Mouse (Mus musculus): Measurements from ENCODE around the gene Cfap43. TPM values are rescaled to one million over a fixed set of nuclear protein-coding genes. Genes with fewer than 3 reads are reported as not detected.
A peak's percentile ranks its signal among the peaks of the same experiment; 100 is the strongest.

Cfap43 gene
- polyA plus RNA-seq, 1 experiment from 2014 or later = 0.10 TPM

DNA sequence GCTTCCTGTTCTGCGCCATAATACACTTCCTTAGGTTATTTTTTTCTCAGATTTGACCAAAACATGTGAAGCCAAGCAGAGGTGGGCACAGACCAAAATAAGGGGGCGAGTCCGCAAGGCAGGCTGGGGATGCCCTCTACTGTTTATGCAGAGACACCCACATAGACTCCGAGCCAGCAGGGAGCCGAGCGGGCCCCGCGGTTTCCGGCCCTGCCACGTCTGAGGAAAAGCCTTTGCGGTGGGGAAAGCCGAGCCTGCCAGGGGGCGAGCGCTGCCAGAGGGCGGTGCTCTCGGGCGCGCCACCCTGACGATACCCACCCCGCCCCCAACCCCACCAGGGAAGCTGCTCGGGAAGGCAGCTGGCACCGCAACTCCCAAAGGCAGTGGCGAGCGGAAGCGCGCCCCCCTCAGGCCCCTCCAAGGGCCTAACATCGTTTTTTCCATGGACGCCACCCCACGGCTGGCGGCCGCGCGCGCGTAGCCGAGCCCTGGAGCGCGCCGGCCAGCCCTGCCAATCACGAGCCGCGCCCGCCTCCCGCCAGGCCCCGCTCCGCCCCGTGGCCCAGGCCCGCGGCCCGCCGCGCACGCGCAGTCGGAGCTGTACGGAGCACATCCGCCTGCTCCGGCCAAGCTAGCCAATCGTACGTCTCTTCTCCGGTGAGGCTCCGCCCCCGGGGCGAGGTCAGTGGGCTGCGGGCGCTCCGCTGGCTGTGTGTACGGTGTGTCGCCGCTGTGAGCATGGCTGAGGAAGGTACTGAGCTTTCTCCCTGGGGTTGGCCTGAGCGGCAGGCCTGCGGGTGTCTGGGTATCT is 187.8 kb downstream of the Cfap43 start, which contains the start of gene Sfr1:
Gene Sfr1, plus strand, starts transcription at position 612 of the 811 bp plus-strand sequence.
- Histone ChIP-seq H3K27ac (ENCODE audit: poor library complexity, severe bottlenecking) (peak within 1 kb of the TSS; percentile 98), H3K9me3 (replicated peaks) (no peaks in the 10 kb centered on the region), H3K4me2 (peak within 1 kb of the TSS; percentile 86), H3K27me3 (replicated peaks) (no peaks in the 10 kb centered on the region), H3K9ac (peak within 1 kb of the TSS; percentile 88), H3K36me3 (peaks cover 30% of the 10 kb centered on the region), H3K4me3 (peak within 1 kb of the TSS; percentile 71), H3K4me1 (replicated peaks) (peaks cover 24% of the 10 kb centered on the region)
- WGBS = under 1% methylated on average over 69 of the region's 72 CpGs
- peak; percentile 97 for ATAC-seq (ENCODE audit: insufficient number of reproducible peaks, low FRiP score)

- WGBS = under 1% methylated on average over 12 of the region's 12 CpGs
- Histone ChIP-seq H3K9ac (peak overlapping the region; percentile 76), H3K27ac (ENCODE audit: poor library complexity, severe bottlenecking) (peak overlapping the region; percentile 98), H3K4me2 (peak overlapping the region; percentile 86), H3K27me3 (replicated peaks) (no peaks in the 10 kb centered on the region), H3K9me3 (replicated peaks) (no peaks in the 10 kb centered on the region), H3K4me3 (peak overlapping the region; percentile 71), H3K4me1 (replicated peaks) (peaks cover 18% of the 10 kb centered on the region), H3K36me3 (peaks cover 24% of the 10 kb centered on the region)
- ATAC-seq (ENCODE audit: insufficient number of reproducible peaks, low FRiP score) = peak; percentile 88
Observed at GRCm38 (mm10) chr19:47730691-47731070, 188.4 kb downstream of the Cfap43 start.

GRCm38 (mm10) chr19:47725643-47726140 is 193.4 kb downstream of the Cfap43 start:
- no peak overlapping the region for H3K9ac ChIP-seq
- no peak overlapping the region for H3K27ac ChIP-seq (ENCODE audit: poor library complexity, severe bottlenecking)
- H3K27me3 ChIP-seq (replicated peaks) = no peaks in the 10 kb centered on the region
- H3K36me3 ChIP-seq = no peaks in the 10 kb centered on the region
- 68% methylated on average over 7 of the region's 7 CpGs for WGBS
- no peaks in the 10 kb centered on the region for H3K9me3 ChIP-seq (replicated peaks)
- no peak overlapping the region for H3K4me2 ChIP-seq
- H3K4me3 ChIP-seq = no peak overlapping the region
- no peak for ATAC-seq (ENCODE audit: insufficient number of reproducible peaks, low FRiP score)
- peaks cover 15% of the 10 kb centered on the region for H3K4me1 ChIP-seq (replicated peaks)

DNA sequence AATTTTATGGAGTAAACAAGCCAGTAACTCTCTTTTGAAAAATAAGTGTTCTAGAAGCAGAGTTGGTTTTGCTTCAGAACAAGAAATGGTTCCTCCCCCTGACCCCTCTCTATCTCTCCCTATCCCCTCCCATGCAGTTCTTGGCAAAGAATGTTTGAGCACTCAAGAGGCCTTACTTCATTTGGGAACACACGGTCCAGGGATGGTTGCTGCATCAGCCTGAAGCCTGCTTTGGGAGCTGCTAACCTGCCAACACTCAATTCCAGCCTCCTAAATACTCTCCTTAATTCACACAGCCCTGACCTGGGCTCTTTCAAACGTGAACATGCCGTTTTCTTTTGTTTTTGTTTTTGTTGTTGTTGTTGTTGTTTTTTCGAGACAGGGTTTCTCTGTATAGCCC is 194.2 kb downstream of the Cfap43 start:
- Histone ChIP-seq H3K36me3 (no peaks in the 10 kb centered on the region), H3K9ac (no peak overlapping the region), H3K9me3 (replicated peaks) (no peaks in the 10 kb centered on the region), H3K4me2 (no peak overlapping the region), H3K27me3 (replicated peaks) (no peaks in the 10 kb centered on the region), H3K4me3 (no peak overlapping the region), H3K4me1 (replicated peaks) (peaks cover 11% of the 10 kb centered on the region), H3K27ac (ENCODE audit: poor library complexity, severe bottlenecking) (no peak overlapping the region)
- ATAC-seq (ENCODE audit: insufficient number of reproducible peaks, low FRiP score) = no peak
- WGBS = 64% methylated on average over 4 of the region's 4 CpGs

DNA sequence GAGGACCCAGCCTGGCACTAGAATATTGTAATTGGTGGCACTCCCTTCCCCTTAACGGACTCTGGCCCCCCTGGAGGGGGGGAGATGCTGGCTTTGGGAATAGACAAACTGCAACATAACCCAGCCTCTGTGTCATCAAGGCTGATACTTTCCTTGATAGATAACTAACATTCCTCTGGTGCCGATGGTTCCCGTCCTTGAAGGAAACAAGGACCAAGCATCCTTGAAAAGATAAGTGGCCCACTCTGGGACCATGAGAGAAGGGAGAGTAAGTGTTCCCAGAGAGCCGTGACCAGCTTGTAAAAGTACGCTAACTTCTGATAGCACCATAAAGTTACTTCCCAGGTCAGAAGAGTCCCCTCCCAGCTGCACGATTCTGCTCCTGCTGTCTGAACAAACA is 196.6 kb downstream of the Cfap43 start:
- no peaks in the 10 kb centered on the region for H3K9me3 ChIP-seq (replicated peaks)
- no peaks in the 10 kb centered on the region for H3K36me3 ChIP-seq
- H3K4me2 ChIP-seq = no peak overlapping the region
- no peak overlapping the region for H3K9ac ChIP-seq
- no peak overlapping the region for H3K27ac ChIP-seq (ENCODE audit: poor library complexity, severe bottlenecking)
- WGBS = 26% methylated on average over 6 of the region's 6 CpGs
- no peak overlapping the region for H3K4me3 ChIP-seq
- H3K27me3 ChIP-seq (replicated peaks) = no peaks in the 10 kb centered on the region
- ATAC-seq (ENCODE audit: insufficient number of reproducible peaks, low FRiP score) = no peak
- peaks cover 8% of the 10 kb centered on the region; the same call in 1 of the 2 replicates for H3K4me1 ChIP-seq (replicated peaks)

- no peak overlapping the region for H3K4me3 ChIP-seq
- 74% methylated on average over 3 of the region's 3 CpGs for WGBS
- H3K9ac ChIP-seq = no peak overlapping the region
- no peak for ATAC-seq (ENCODE audit: insufficient number of reproducible peaks, low FRiP score)
- H3K36me3 ChIP-seq = no peaks in the 10 kb centered on the region
- H3K27ac ChIP-seq (ENCODE audit: poor library complexity, severe bottlenecking) = no peak overlapping the region
- peaks cover 3% of the 10 kb centered on the region; the same call in 1 of the 2 replicates for H3K9me3 ChIP-seq (replicated peaks)
- no peaks in the 10 kb centered on the region for H3K27me3 ChIP-seq (replicated peaks)
- H3K4me2 ChIP-seq = no peak overlapping the region
- peaks cover 8% of the 10 kb centered on the region; the same call in 1 of the 2 replicates for H3K4me1 ChIP-seq (replicated peaks)
Observed at GRCm38 (mm10) chr19:47719147-47719546, 199.9 kb downstream of the Cfap43 start.

DNA sequence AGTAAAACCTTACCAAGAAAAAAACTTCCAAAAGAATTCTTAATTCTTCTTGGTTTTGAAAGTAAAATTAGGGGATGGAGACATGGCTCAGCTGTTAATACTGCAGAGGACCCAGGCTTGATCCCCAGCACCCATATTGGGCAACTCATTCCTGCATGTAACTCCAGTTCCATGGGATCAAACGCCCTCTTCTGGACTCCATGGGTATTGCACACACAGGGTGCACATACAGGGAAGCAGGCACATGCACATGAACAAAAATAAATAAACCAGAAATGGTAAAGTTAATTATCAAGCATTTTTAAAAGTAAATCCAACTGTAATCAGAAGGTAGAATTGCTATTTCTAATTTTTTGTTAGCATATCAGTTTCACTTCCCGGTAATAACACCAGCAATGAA is 202.9 kb downstream of the Cfap43 start:
- Histone ChIP-seq H3K4me3 (no peak overlapping the region), H3K36me3 (no peaks in the 10 kb centered on the region), H3K27me3 (replicated peaks) (no peaks in the 10 kb centered on the region), H3K27ac (ENCODE audit: poor library complexity, severe bottlenecking) (no peak overlapping the region), H3K4me2 (no peak overlapping the region), H3K4me1 (replicated peaks) (no peaks in the 10 kb centered on the region), H3K9ac (no peak overlapping the region), H3K9me3 (replicated peaks) (peaks cover 3% of the 10 kb centered on the region; the same call in 1 of the 2 replicates)
- no peak for ATAC-seq (ENCODE audit: insufficient number of reproducible peaks, low FRiP score)
- 56% methylated on average over 2 of the region's 2 CpGs for WGBS

GRCm38 (mm10) chr19:47713457-47713856 is 205.6 kb downstream of the Cfap43 start:
- no peak overlapping the region for H3K4me3 ChIP-seq
- no peaks in the 10 kb centered on the region for H3K27me3 ChIP-seq (replicated peaks)
- no peaks in the 10 kb centered on the region for H3K4me1 ChIP-seq (replicated peaks)
- 58% methylated on average over 9 of the region's 9 CpGs for WGBS
- no peak overlapping the region for H3K4me2 ChIP-seq
- no peak overlapping the region for H3K9ac ChIP-seq
- H3K9me3 ChIP-seq (replicated peaks) = peaks cover 3% of the 10 kb centered on the region; the same call in 1 of the 2 replicates
- no peak overlapping the region for H3K27ac ChIP-seq (ENCODE audit: poor library complexity, severe bottlenecking)
- no peak for ATAC-seq (ENCODE audit: insufficient number of reproducible peaks, low FRiP score)
- H3K36me3 ChIP-seq = no peaks in the 10 kb centered on the region

DNA sequence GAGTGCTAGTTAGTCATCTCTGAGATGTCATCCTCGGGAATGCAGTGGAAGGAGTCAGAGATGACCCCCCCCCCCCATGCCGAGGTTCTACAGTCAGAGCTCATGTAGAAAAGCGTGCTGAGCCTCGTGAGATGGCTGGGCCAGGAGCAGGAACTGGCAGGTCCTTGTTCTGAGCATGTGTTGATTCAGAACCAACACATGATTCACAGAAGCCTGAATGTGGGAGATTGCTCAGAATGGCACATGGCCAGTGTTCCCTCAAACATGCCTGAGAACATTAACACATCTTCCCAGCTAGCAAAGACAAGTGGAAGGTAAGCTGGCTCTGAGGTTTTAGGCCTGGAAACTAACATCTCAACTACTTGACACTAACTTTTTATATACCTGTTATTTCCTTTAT is 208.7 kb downstream of the Cfap43 start:
- H3K9me3 ChIP-seq (replicated peaks) = no peaks in the 10 kb centered on the region
- WGBS = 85% methylated on average over 4 of the region's 4 CpGs
- no peaks in the 10 kb centered on the region for H3K27me3 ChIP-seq (replicated peaks)
- H3K27ac ChIP-seq (ENCODE audit: poor library complexity, severe bottlenecking) = no peak overlapping the region
- H3K36me3 ChIP-seq = no peaks in the 10 kb centered on the region
- H3K4me2 ChIP-seq = no peak overlapping the region
- no peaks in the 10 kb centered on the region for H3K4me1 ChIP-seq (replicated peaks)
- no peak overlapping the region for H3K9ac ChIP-seq
- no peak overlapping the region for H3K4me3 ChIP-seq
- ATAC-seq (ENCODE audit: insufficient number of reproducible peaks, low FRiP score) = no peak

DNA sequence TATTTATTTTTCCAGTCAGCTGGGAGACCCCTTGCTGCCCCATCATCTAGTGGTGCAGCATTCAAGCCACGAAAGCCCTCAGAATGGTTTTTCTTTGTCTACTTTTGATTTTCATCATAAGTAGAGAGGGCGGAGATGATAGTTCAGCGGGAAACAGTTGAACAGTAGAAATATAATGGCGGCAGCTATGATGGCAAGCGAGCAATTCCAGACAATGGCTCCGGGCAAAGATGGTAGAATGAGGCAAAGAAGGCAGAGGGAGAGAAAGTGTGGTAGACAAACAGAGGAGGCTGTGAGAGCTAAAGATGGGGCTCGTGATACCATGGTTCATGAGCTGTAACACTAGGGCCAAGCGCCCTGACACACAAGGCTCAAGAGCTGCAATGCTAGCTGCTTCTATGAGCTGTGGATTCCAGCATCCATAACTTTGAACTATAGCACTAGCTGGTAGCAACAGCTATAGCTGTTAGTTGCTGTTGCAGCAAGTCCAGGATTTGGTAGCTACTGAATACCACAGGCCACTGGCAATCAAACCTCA is 213.2 kb downstream of the Cfap43 start:
- H3K36me3 ChIP-seq = no peaks in the 10 kb centered on the region
- 84% methylated on average over 8 of the region's 8 CpGs for WGBS
- H3K4me1 ChIP-seq (replicated peaks) = no peaks in the 10 kb centered on the region
- no peak for ATAC-seq (ENCODE audit: insufficient number of reproducible peaks, low FRiP score)
- H3K27ac ChIP-seq (ENCODE audit: poor library complexity, severe bottlenecking) = no peak overlapping the region
- H3K9ac ChIP-seq = no peak overlapping the region
- no peak overlapping the region for H3K4me2 ChIP-seq
- H3K4me3 ChIP-seq = no peak overlapping the region
- 0 out of 2 replicates have a peak, but pooled peaks cover 3% of the 10 kb centered on the region for H3K9me3 ChIP-seq (replicated peaks)
- no peaks in the 10 kb centered on the region for H3K27me3 ChIP-seq (replicated peaks)

GRCm38 (mm10) chr19:47705080-47705771 is 213.9 kb downstream of the Cfap43 start:
- Histone ChIP-seq H3K27me3 (replicated peaks) (no peaks in the 10 kb centered on the region), H3K4me1 (replicated peaks) (no peaks in the 10 kb centered on the region), H3K27ac (ENCODE audit: poor library complexity, severe bottlenecking) (no peak overlapping the region), H3K4me2 (no peak overlapping the region), H3K9me3 (replicated peaks) (0 out of 2 replicates have a peak, but pooled peaks cover 3% of the 10 kb centered on the region), H3K36me3 (no peaks in the 10 kb centered on the region), H3K4me3 (no peak overlapping the region), H3K9ac (no peak overlapping the region)
- no peak for ATAC-seq (ENCODE audit: insufficient number of reproducible peaks, low FRiP score)
- WGBS = 70% methylated on average over 13 of the region's 13 CpGs

Measured in heart, embryonic 12.5 days (tissue).